Mouse (Mus musculus) CD8-positive naive resting alpha-beta T cell, adult 57 days (primary cell): ENCODE data around the gene Fbxw7. TPM values are rescaled to one million over a fixed set of nuclear protein-coding genes. Genes with fewer than 3 reads are reported as not detected.

Experiments
- total RNA-seq: library from RNA; stranded (reverse); gene quantifications from one replicate; pipeline ENCODE4 v1.2.4, GENCODE M21; 2023

Gene Fbxw7
- total RNA-seq: 23.8 TPM

DNA sequence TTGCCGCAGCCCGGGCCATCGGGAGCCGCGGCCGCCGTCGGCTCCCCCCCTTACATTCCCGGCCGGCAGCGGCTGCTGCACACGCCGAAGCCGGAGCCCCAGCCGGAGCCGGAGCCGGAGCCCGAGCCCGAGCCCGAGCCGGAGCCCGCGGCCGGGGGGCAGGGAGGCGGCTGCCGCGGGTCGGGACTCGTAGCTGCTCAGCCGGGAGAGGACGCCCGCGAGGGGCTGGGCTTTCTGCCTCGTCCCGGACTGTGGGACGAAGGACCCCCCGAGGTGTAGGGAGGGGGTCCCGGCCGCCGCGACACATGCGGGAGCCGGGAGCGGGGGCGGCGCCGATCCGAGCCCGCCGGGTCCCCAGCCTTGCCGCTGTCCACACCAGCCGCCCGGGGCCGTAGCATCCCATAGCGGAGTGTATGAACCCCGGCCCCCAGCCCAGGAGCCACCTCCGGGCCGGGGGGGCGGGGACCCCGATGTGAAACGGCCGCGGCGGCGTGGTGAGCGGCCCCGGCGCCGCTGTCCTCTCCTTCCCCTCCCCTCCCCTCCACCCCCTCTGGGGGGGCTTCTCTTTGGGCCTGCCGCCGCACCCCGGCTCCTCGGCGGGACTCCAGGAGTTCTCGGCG lies at the start of gene Fbxw7:
Gene Fbxw7, plus strand, starts transcription at position 507 of the 620 bp plus-strand sequence.

Other genes starting within 250 kb of the Fbxw7 start
- 35.7 TPM for gene Arfip1, start 232.6 kb upstream of the Fbxw7 start, total RNA-seq
- not detected for gene Tigd4, start 221.7 kb upstream of the Fbxw7 start, total RNA-seq
- gene Tmem154, start 149.1 kb upstream of the Fbxw7 start, total RNA-seq: 24.3 TPM